In genomic region chrX:142808411-142808810, GRCm38 (mm10) we compare ENCODE assay signal across 9 mouse cellular contexts.
DNase-seq lines count a peak whose midpoint lies in the region; ATAC-seq lines count a peak whose summit lies in the region.
"Had no signal": no experiment of that assay in that cellular context is flagged by ENCODE, and none has a peak within 500 bp of the region (broad histone marks: within the 10 kb centered on the region; RNA-seq: fewer than 3 reads in every experiment).

No protein-coding gene starts in this region.

- intact Hi-C loops in left cerebral cortex, postnatal 25 days (cut with DNase I): loop anchor here (1.0 kb wide), 1 partner anchor 254 kb away; no protein-coding TSS in a partner anchor

- WGBS in limb, embryonic 11.5 days: 45% methylated on average over 9 of the region's 9 CpGs
- WGBS in limb, embryonic 10.5 days: 50% methylated on average over 9 of the region's 9 CpGs
- 52% methylated on average over 9 of the region's 9 CpGs for WGBS in hindbrain, embryonic 11.5 days
- 48% methylated on average over 9 of the region's 9 CpGs for WGBS in neural tube, embryonic 14.5 days

- H3K27me3 ChIP-seq in limb, embryonic 11.5 days (ENCODE audit: control insufficient read depth, insufficient read depth, low read length): peaks cover 3% of the 10 kb centered on the region; the same call in 1 of the 2 replicates
- peaks cover 62% of the 10 kb centered on the region for H3K27me3 ChIP-seq in limb, embryonic 10.5 days (ENCODE audit: low read depth, poor library complexity, severe bottlenecking)
- H3K27me3 ChIP-seq in hindbrain, embryonic 11.5 days (ENCODE audit: control insufficient read depth, insufficient read depth, low read length): no peaks in the 10 kb centered on the region
- H3K27me3 ChIP-seq in neural tube, embryonic 14.5 days (ENCODE audit: control insufficient read depth, insufficient read depth, low read length): no peaks in the 10 kb centered on the region

- no peak for ATAC-seq in limb, embryonic 11.5 days (ENCODE audit: insufficient number of reproducible peaks, low FRiP score, low TSS enrichment, low read depth)
- ATAC-seq in common myeloid progenitor, adult 5-6 weeks (replicated peaks; ENCODE audit: low read depth, poor library complexity, severe bottlenecking): peak; percentile 40; the same call in 1 of the 2 replicates
- no peak for ATAC-seq in hindbrain, embryonic 11.5 days (ENCODE audit: low FRiP score)
- ATAC-seq in neural tube, embryonic 14.5 days (ENCODE audit: low read depth): peak; percentile 52; the same call in 1 of the 2 replicates

- no peaks in the 10 kb centered on the region for H3K9me3 ChIP-seq in limb, embryonic 11.5 days (ENCODE audit: control insufficient read depth, low read length)
- no peaks in the 10 kb centered on the region for H3K9me3 ChIP-seq in limb, embryonic 10.5 days (replicated peaks)
- H3K9me3 ChIP-seq in hindbrain, embryonic 11.5 days (ENCODE audit: control insufficient read depth, low read length): no peaks in the 10 kb centered on the region
- H3K9me3 ChIP-seq in neural tube, embryonic 14.5 days (ENCODE audit: control insufficient read depth, low read length): no peaks in the 10 kb centered on the region
- H3K9me3 ChIP-seq: limb, embryonic 12.5 days had no signal

- H3K9ac ChIP-seq in limb, embryonic 11.5 days (ENCODE audit: low read length): no peak overlapping the region
- H3K9ac ChIP-seq in hindbrain, embryonic 11.5 days (ENCODE audit: low read depth, low read length): no peak overlapping the region
- H3K9ac ChIP-seq in neural tube, embryonic 14.5 days (replicated peaks; ENCODE audit: low read depth, low read length): no peak overlapping the region
- H3K9ac ChIP-seq: limb, embryonic 12.5 days had no signal

- no peaks in the 10 kb centered on the region for H3K4me1 ChIP-seq in limb, embryonic 11.5 days (ENCODE audit: control insufficient read depth, insufficient read depth, low read length)
- no peaks in the 10 kb centered on the region for H3K4me1 ChIP-seq in limb, embryonic 10.5 days
- H3K4me1 ChIP-seq in hindbrain, embryonic 11.5 days (replicated peaks; ENCODE audit: control insufficient read depth, insufficient read depth, low read length): no peaks in the 10 kb centered on the region
- no peaks in the 10 kb centered on the region for H3K4me1 ChIP-seq in neural tube, embryonic 14.5 days (ENCODE audit: control insufficient read depth, insufficient read depth, low read length)
- H3K4me1 ChIP-seq: limb, embryonic 12.5 days had no signal

- no peak overlapping the region for H3K4me2 ChIP-seq in limb, embryonic 11.5 days (ENCODE audit: low read depth, severe bottlenecking)
- H3K4me2 ChIP-seq in hindbrain, embryonic 11.5 days (replicated peaks; ENCODE audit: low read depth, low read length): no peak overlapping the region
- no peak overlapping the region for H3K4me2 ChIP-seq in neural tube, embryonic 14.5 days (ENCODE audit: low read depth, low read length)
- H3K4me2 ChIP-seq: limb, embryonic 12.5 days had no signal

- peak; percentile 59 for DNase-seq in limb, embryonic 11.5 days (ENCODE audit: low spot score)
- no peak for DNase-seq in limb, embryonic 10.5 days (ENCODE audit: low spot score)
- DNase-seq in NIH3T3 (ENCODE audit: low read depth): peak; percentile 67
- peak; percentile 63 for DNase-seq in hindbrain, embryonic 11.5 days (ENCODE audit: low spot score)
- peak; percentile 57 to 71 for DNase-seq in left cerebral cortex, postnatal 25 days (ENCODE audit: low spot score in 2 of 2)
- no peak for DNase-seq in ovary, adult 18-20 months (ENCODE audit: low spot score)

- H3K27ac ChIP-seq in limb, embryonic 11.5 days (replicated peaks; ENCODE audit: low read depth, low read length): no peak overlapping the region
- no peak overlapping the region for H3K27ac ChIP-seq in limb, embryonic 10.5 days
- H3K27ac ChIP-seq in hindbrain, embryonic 11.5 days (ENCODE audit: low read depth, low read length): no peak overlapping the region
- no peak overlapping the region for H3K27ac ChIP-seq in neural tube, embryonic 14.5 days (ENCODE audit: low read depth, low read length)
- H3K27ac ChIP-seq: limb, embryonic 12.5 days had no signal

- H3K4me3 ChIP-seq in limb, embryonic 11.5 days (ENCODE audit: low read depth, low read length): no peak overlapping the region
- H3K4me3 ChIP-seq in limb, embryonic 10.5 days: no peak overlapping the region
- H3K4me3 ChIP-seq in hindbrain, embryonic 11.5 days (ENCODE audit: low read depth, low read length): no peak overlapping the region
- H3K4me3 ChIP-seq in neural tube, embryonic 14.5 days (ENCODE audit: low read depth, low read length): no peak overlapping the region
- H3K4me3 ChIP-seq: limb, embryonic 12.5 days had no signal

- no peaks in the 10 kb centered on the region for H3K36me3 ChIP-seq in limb, embryonic 11.5 days (ENCODE audit: control insufficient read depth, insufficient read depth, low read length)
- peaks cover 21% of the 10 kb centered on the region for H3K36me3 ChIP-seq in limb, embryonic 10.5 days
- H3K36me3 ChIP-seq in hindbrain, embryonic 11.5 days (ENCODE audit: control insufficient read depth, insufficient read depth, low read length): no peaks in the 10 kb centered on the region
- H3K36me3 ChIP-seq in neural tube, embryonic 14.5 days (ENCODE audit: control insufficient read depth, insufficient read depth, low read length): no peaks in the 10 kb centered on the region

Comparison
In these comparisons a context has a peak if more than half of its experiments do, and no peak if none do; other contexts are left out.
1. DNase-seq: peak in limb, embryonic 11.5 days (single experiment), NIH3T3 (single experiment), hindbrain, embryonic 11.5 days (single experiment) and left cerebral cortex, postnatal 25 days (2 of 2); none in limb, embryonic 10.5 days (single experiment) and ovary, adult 18-20 months (single experiment).
2. ATAC-seq: peak in common myeloid progenitor, adult 5-6 weeks (single experiment) and neural tube, embryonic 14.5 days (single experiment); none in limb, embryonic 11.5 days (single experiment) and hindbrain, embryonic 11.5 days (single experiment).